In the genomic region with DNA sequence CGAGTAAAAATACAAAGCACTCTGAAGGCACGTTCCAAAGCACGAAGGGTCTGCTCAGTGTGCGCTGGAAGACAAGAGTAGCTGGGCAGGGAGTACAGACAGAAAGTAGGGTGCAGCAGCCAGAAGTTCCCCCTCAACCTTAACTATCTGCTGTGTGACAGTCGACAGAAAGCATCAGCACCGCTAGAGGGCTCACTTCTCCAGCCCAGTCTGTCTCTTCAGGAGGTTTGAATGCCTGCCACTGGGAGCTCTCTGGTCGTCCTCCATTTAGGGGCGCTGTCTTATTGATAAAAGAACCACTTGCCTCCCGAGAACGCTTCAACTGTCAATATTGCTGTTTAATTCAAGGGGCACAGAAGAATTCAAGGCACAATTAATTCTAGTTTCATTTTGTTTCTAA, we compare ENCODE assay signal across 8 mouse cellular contexts. TPM values are rescaled to one million over a fixed set of nuclear protein-coding genes. Genes with fewer than 3 reads are reported as not detected.
DNase-seq lines count a peak whose midpoint lies in the region; ATAC-seq and TF ChIP-seq lines count a peak whose summit lies in the region.

No protein-coding gene starts in this region.

- WGBS in embryonic facial prominence, embryonic 12.5 days: 5% methylated on average over 10 of the region's 10 CpGs
- whole genome bisulfite sequencing in heart, adult 2 months: 3% methylated on average over 10 of the region's 10 CpGs
- 4% methylated on average over 10 of the region's 10 CpGs for WGBS in kidney, adult 2 months
- 5% methylated on average over 10 of the region's 10 CpGs for WGBS in limb, embryonic 11.5 days
- WGBS in midbrain, embryonic 14.5 days: 2% methylated on average over 10 of the region's 10 CpGs

- no peaks in the 10 kb centered on the region for H3K9me3 ChIP-seq in embryonic facial prominence, embryonic 12.5 days
- H3K9me3 ChIP-seq in limb, embryonic 11.5 days (ENCODE audit: control insufficient read depth, low read length): no peaks in the 10 kb centered on the region
- no peaks in the 10 kb centered on the region for H3K9me3 ChIP-seq in midbrain, embryonic 14.5 days (ENCODE audit: control insufficient read depth, low read length)

- peak; percentile 81 for TF ChIP-seq CTCF in heart, adult 2 months (IDR thresholded peaks at IDR 0.05)
- peak; percentile 97 for TF ChIP-seq CTCF in kidney, adult 2 months (conservative IDR thresholded peaks at IDR 0.05; ENCODE audit: insufficient read depth, insufficient read length, low read depth, low read length)

- H3K27ac ChIP-seq in embryonic facial prominence, embryonic 12.5 days: no peak overlapping the region
- peak overlapping the region; percentile 54 for H3K27ac ChIP-seq in heart, adult 2 months
- no peak overlapping the region for H3K27ac ChIP-seq in kidney, adult 2 months (ENCODE audit: insufficient read depth, low read depth, low read length)
- H3K27ac ChIP-seq in limb, embryonic 11.5 days (replicated peaks; ENCODE audit: low read depth, low read length): no peak overlapping the region
- H3K27ac ChIP-seq in midbrain, embryonic 14.5 days (replicated peaks; ENCODE audit: low read depth, low read length): no peak overlapping the region

- peak overlapping the region; percentile 4; the same call in 1 of the 2 replicates for H3K4me2 ChIP-seq in embryonic facial prominence, embryonic 12.5 days (replicated peaks)
- H3K4me2 ChIP-seq in limb, embryonic 11.5 days (ENCODE audit: low read depth, severe bottlenecking): no peak overlapping the region
- H3K4me2 ChIP-seq in midbrain, embryonic 14.5 days (ENCODE audit: low read length): peak overlapping the region; percentile 32

- H3K79me2 ChIP-seq in heart, adult 2 months (replicated peaks; ENCODE audit: control insufficient read depth, insufficient read depth, low read length): no peaks in the 10 kb centered on the region

- no peaks in the 10 kb centered on the region for H3K27me3 ChIP-seq in embryonic facial prominence, embryonic 12.5 days
- no peaks in the 10 kb centered on the region for H3K27me3 ChIP-seq in heart, adult 2 months (ENCODE audit: control insufficient read depth, insufficient read depth, low read length)
- H3K27me3 ChIP-seq in kidney, adult 2 months (replicated peaks; ENCODE audit: control insufficient read depth, insufficient read depth, low read length): no peaks in the 10 kb centered on the region
- no peaks in the 10 kb centered on the region for H3K27me3 ChIP-seq in limb, embryonic 11.5 days (ENCODE audit: control insufficient read depth, insufficient read depth, low read length)
- no peaks in the 10 kb centered on the region for H3K27me3 ChIP-seq in midbrain, embryonic 14.5 days (ENCODE audit: control insufficient read depth, insufficient read depth, low read length)

- H3K36me3 ChIP-seq in embryonic facial prominence, embryonic 12.5 days: no peaks in the 10 kb centered on the region
- H3K36me3 ChIP-seq in heart, adult 2 months (ENCODE audit: control insufficient read depth, insufficient read depth, low read length): no peaks in the 10 kb centered on the region
- H3K36me3 ChIP-seq in kidney, adult 2 months (ENCODE audit: control insufficient read depth, insufficient read depth, low read length): no peaks in the 10 kb centered on the region
- H3K36me3 ChIP-seq in limb, embryonic 11.5 days (ENCODE audit: control insufficient read depth, insufficient read depth, low read length): no peaks in the 10 kb centered on the region
- no peaks in the 10 kb centered on the region for H3K36me3 ChIP-seq in midbrain, embryonic 14.5 days (ENCODE audit: control insufficient read depth, insufficient read depth, low read length)

- TF ChIP-seq POLR2A in heart, adult 2 months (IDR thresholded peaks at IDR 0.05; ENCODE audit: insufficient read depth, low read depth, low read length): no peak
- TF ChIP-seq POLR2A in kidney, adult 2 months (IDR thresholded peaks at IDR 0.05; ENCODE audit: low read depth, low read length): no peak

- no peaks in the 10 kb centered on the region for H3K4me1 ChIP-seq in embryonic facial prominence, embryonic 12.5 days
- H3K4me1 ChIP-seq in heart, adult 2 months (ENCODE audit: control insufficient read depth, insufficient read depth, low read length): peaks cover 2% of the 10 kb centered on the region
- no peaks in the 10 kb centered on the region for H3K4me1 ChIP-seq in kidney, adult 2 months (ENCODE audit: control insufficient read depth, insufficient read depth, low read length)
- H3K4me1 ChIP-seq in limb, embryonic 11.5 days (ENCODE audit: control insufficient read depth, insufficient read depth, low read length): no peaks in the 10 kb centered on the region
- H3K4me1 ChIP-seq in midbrain, embryonic 14.5 days (ENCODE audit: control insufficient read depth, insufficient read depth, low read length): no peaks in the 10 kb centered on the region

- H3K4me3 ChIP-seq in embryonic facial prominence, embryonic 12.5 days: no peak overlapping the region
- peak overlapping the region; percentile 30; the same call in 1 of the 2 replicates for H3K4me3 ChIP-seq in heart, adult 2 months
- H3K4me3 ChIP-seq in kidney, adult 2 months (ENCODE audit: insufficient read depth, low read depth, low read length): no peak overlapping the region
- H3K4me3 ChIP-seq in limb, embryonic 11.5 days (ENCODE audit: low read depth, low read length): no peak overlapping the region
- H3K4me3 ChIP-seq in midbrain, embryonic 14.5 days (replicated peaks; ENCODE audit: low read depth, low read length): 0 out of 2 replicates have a peak overlapping the region, but pooled peaks have one; percentile 1

- peak; percentile 70 for TF ChIP-seq EP300 in heart, adult 2 months (IDR thresholded peaks at IDR 0.05; ENCODE audit: insufficient read depth, low read depth, low read length)

- H3K9ac ChIP-seq in embryonic facial prominence, embryonic 12.5 days: no peak overlapping the region
- no peak overlapping the region; the same call in 1 of the 2 replicates for H3K9ac ChIP-seq in heart, adult 2 months (ENCODE audit: low read depth, low read length)
- H3K9ac ChIP-seq in limb, embryonic 11.5 days (ENCODE audit: low read length): no peak overlapping the region
- H3K9ac ChIP-seq in midbrain, embryonic 14.5 days (replicated peaks; ENCODE audit: low read length): no peak overlapping the region

- DNase-seq in 3134 (ENCODE audit: extremely low read depth, insufficient read length, low spot score): peak; percentile 7
- DNase-seq in adrenal gland, postnatal 25 days: peak; percentile 77
- DNase-seq in heart, adult 2 months: peak; percentile 79 to 83
- DNase-seq in kidney, adult 2 months: peak; percentile 91
- DNase-seq in limb, embryonic 11.5 days (ENCODE audit: low spot score): peak; percentile 79
- peak; percentile 88 for DNase-seq in midbrain, embryonic 14.5 days
- peak; percentile 57 for DNase-seq in spleen, adult 12 weeks (ENCODE audit: low spot score)

- no peak for ATAC-seq in embryonic facial prominence, embryonic 12.5 days (ENCODE audit: insufficient number of reproducible peaks, insufficient read depth, low FRiP score, low TSS enrichment)
- ATAC-seq in limb, embryonic 11.5 days (ENCODE audit: insufficient number of reproducible peaks, low FRiP score, low TSS enrichment, low read depth): no peak; the same call in 1 of the 2 replicates
- ATAC-seq in midbrain, embryonic 14.5 days (ENCODE audit: low FRiP score, low TSS enrichment): peak; percentile 82

- intact Hi-C loops in heart, adult 2 months (cut with DNase I): loop anchor here (2.0 to 5.0 kb wide), 3 partner anchors 23 to 208 kb away; no protein-coding TSS in a partner anchor

RNA-seq across cellular contexts. Expression of a gene that starts 21.4 kb away (rescaled TPM):
- 0.12 TPM in 1 of 2 replicates, not detected in the other for total RNA-seq in adrenal gland, postnatal 25 days (2021)
- not detected in 2 replicates for polyA plus RNA-seq in embryonic facial prominence, embryonic 12.5 days (2016; fragmentation: Nextera tagmentation; extraction: Ambion mirVana)
- under 1 TPM; 0.80 to 0.81 TPM for total RNA-seq in heart, adult 2 months (2021)
- 0.78 and 0.97 TPM in 2 replicates for polyA plus RNA-seq in heart, adult 2 months (2012; rRNA removed)
- polyA plus RNA-seq in kidney, adult 2 months (2012; rRNA removed): 0.14 and 0.42 TPM in 2 replicates
- 0.06 TPM in 1 of 2 replicates, not detected in the other for polyA plus RNA-seq in limb, embryonic 11.5 days (2014; fragmentation: Nextera tagmentation; extraction: Ambion mirVana)
- not detected in 2 replicates for polyA plus RNA-seq in midbrain, embryonic 14.5 days (2014; fragmentation: Nextera tagmentation; extraction: Ambion mirVana)

RNA-seq across cellular contexts. Expression of a gene that starts 37.9 kb away (rescaled TPM):
- total RNA-seq in adrenal gland, postnatal 25 days (2021): not detected in 2 replicates
- not detected in 2 replicates for polyA plus RNA-seq in embryonic facial prominence, embryonic 12.5 days (2016; fragmentation: Nextera tagmentation; extraction: Ambion mirVana)
- not detected for total RNA-seq in heart, adult 2 months (2021)
- not detected in 2 replicates for polyA plus RNA-seq in heart, adult 2 months (2012; rRNA removed)
- polyA plus RNA-seq in kidney, adult 2 months (2012; rRNA removed): not detected in 2 replicates
- not detected in 2 replicates for polyA plus RNA-seq in limb, embryonic 11.5 days (2014; fragmentation: Nextera tagmentation; extraction: Ambion mirVana)
- polyA plus RNA-seq in midbrain, embryonic 14.5 days (2014; fragmentation: Nextera tagmentation; extraction: Ambion mirVana): not detected in 2 replicates

RNA-seq across cellular contexts. Expression of a gene that starts 41.1 kb away (rescaled TPM):
- total RNA-seq in adrenal gland, postnatal 25 days (2021): 16.3 and 27.1 TPM in 2 replicates
- 0.60 and 0.69 TPM in 2 replicates for polyA plus RNA-seq in embryonic facial prominence, embryonic 12.5 days (2016; fragmentation: Nextera tagmentation; extraction: Ambion mirVana)
- 10 to 100 TPM; 24.4 to 31.2 TPM for total RNA-seq in heart, adult 2 months (2021)
- 35.3 and 51.4 TPM in 2 replicates for polyA plus RNA-seq in heart, adult 2 months (2012; rRNA removed)
- 22.4 and 22.5 TPM in 2 replicates for polyA plus RNA-seq in kidney, adult 2 months (2012; rRNA removed)
- 0.17 and 0.84 TPM in 2 replicates for polyA plus RNA-seq in limb, embryonic 11.5 days (2014; fragmentation: Nextera tagmentation; extraction: Ambion mirVana)
- polyA plus RNA-seq in midbrain, embryonic 14.5 days (2014; fragmentation: Nextera tagmentation; extraction: Ambion mirVana): 0.62 and 0.64 TPM in 2 replicates

Comparison
In these comparisons a context has a peak if more than half of its experiments do, and no peak if none do; other contexts are left out.
1. DNase-seq: peak in every context shown above with its lines; median percentile 91 in kidney, adult 2 months; 88 in midbrain, embryonic 14.5 days; 81 in heart, adult 2 months; 79 in limb, embryonic 11.5 days; 77 in adrenal gland, postnatal 25 days; 57 in spleen, adult 12 weeks; 7 in 3134.
2. H3K4me3 ChIP-seq: peak in heart, adult 2 months (single experiment) and midbrain, embryonic 14.5 days (single experiment); none in embryonic facial prominence, embryonic 12.5 days (single experiment), kidney, adult 2 months (single experiment) and limb, embryonic 11.5 days (single experiment).
3. RNA of a gene that starts 41.1 kb away (polyA plus RNA-seq): 35.3 to 51.4 TPM in heart, adult 2 months and 22.4 to 22.5 TPM in kidney, adult 2 months; 0.17 to 0.84 TPM in limb, embryonic 11.5 days, 0.62 to 0.64 TPM in midbrain, embryonic 14.5 days and 0.60 to 0.69 TPM in embryonic facial prominence, embryonic 12.5 days; every median in the first group is over 10 times any median in the second.